Mouse (Mus musculus): ENCODE results near the gene Dnaic2. TPM values are rescaled to one million over a fixed set of nuclear protein-coding genes. Genes with fewer than 3 reads are reported as not detected.

The Dnaic2 gene
- total RNA-seq, 2 experiments from 2014 or later: 1.4 to 1.9 TPM

DNA sequence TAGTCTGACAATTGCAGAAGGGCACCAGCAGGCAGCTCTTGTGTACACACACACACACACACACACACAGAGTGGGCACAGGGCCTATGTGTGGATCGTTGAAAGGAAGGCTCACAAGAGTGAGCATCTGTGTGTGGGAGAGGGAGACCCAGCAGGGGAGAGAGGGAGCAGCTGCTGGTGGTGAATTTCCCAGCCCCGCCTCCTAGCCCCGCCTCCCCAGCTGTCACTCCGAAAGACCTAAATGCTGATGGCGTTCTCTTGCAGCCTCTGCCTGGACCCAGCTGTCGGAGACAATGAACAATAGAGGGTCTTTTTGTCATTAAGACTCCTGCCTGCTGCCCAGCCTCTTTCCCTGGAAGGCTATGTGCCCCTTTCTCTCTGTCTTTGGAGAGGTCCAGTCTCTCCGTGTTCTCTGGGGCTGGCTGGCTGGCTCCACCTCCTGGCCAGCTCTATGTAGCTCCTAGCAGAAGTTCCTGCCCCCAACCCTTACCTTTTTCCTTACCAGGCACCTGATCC is 68.1 kb downstream of the Dnaic2 start:
- DNase-seq (ENCODE audit: extremely low spot score in 1 of 2, low spot score in 1 of 2): peak; percentile 86 to 89

DNA sequence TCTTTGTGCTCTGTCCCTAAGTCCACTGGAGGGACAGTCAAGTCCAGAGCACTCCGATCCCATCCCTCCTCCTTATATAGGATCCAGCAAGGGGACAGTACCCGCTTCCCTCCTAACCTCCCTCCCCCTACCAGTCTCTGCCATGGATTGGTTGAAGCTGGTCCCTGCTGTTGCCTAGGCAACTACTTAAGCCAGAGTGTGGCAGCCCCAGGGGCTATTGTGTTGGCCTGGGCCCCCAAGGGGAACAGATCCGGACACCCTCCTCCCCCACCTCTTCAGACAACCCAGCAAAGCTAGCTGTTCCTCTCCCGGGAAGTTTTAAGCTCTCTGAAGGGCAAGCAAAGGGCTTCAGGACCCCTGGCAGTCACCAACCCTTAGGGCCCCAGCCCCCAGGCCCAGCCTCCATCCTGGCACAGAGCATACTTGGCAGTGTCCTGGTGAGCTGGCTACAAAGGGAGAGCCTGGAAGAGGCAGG is 68.7 kb downstream of the Dnaic2 start, which contains the start of gene Btbd17:
Gene Btbd17 (minus strand): TSS at position 98 of the 475 bp plus-strand sequence.
- peak in 1 of 2 experiments; percentile 33 for DNase-seq (ENCODE audit: extremely low spot score in 1 of 2, low spot score in 1 of 2)

DNA sequence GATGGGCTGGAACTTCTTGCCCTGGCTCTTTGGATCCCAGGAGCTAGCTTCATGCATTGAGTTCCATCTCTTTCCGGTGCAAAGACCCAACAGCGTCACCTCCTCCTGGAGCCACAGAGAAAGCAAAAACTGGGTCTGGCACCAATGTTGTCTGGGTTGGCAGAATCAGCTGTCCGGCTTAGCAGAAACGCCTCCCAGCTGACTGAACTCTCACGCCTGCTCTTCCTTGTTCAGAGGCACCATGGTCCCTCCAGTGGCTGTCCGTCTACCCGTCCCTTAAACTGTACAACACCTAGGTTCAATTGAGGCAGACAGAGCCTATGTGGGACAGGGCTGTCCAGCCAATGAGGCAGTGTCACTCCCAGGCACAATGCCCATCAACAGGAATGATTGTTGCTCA is 70.0 kb downstream of the Dnaic2 start:
- DNase-seq (ENCODE audit: extremely low spot score in 1 of 2, low spot score in 1 of 2): no peak

DNA sequence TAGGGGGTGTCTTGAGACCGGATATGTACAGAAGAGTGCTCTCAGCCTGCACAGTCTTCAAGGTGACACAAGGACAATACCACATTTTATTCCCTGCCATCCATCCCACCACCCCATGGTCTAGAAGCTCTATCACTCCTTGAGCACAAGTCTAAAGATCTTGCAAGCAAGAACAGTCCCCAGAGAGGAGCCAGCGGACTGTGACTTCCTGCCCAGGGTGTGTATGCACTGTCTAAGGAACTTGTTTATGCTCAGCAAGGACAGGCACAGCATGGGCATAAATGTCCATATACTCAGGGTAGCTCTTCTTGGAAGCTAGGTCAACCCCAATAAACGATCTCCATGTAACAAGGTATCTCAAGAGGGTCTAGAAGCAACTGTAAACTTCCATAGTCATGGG is 70.8 kb downstream of the Dnaic2 start:
- DNase-seq (ENCODE audit: extremely low spot score in 1 of 2, low spot score in 1 of 2): no peak

DNA sequence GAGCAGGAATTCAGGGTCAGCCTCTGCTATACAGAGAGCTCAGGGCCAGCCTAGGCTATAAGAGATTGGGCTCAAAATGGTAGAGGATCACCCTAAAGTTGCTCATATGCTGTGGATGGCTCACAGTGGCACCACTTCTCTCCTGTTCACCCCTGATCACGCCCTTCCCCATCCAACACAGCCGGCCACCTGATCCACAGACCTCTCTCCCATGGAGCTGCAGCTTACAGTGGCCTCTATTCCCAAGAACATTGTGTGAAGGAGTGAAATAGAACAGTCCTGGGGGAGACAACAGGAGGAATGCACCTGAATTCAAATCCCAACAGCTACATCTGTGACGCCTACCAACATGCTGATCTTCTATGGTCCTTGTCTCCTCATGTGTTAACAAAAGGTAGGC is 71.4 kb downstream of the Dnaic2 start, which contains the start of gene Gpr142:
Gene Gpr142 (plus strand): TSS at position 301 of the 400 bp plus-strand sequence.
- DNase-seq (ENCODE audit: extremely low spot score in 1 of 2, low spot score in 1 of 2): no peak

DNA sequence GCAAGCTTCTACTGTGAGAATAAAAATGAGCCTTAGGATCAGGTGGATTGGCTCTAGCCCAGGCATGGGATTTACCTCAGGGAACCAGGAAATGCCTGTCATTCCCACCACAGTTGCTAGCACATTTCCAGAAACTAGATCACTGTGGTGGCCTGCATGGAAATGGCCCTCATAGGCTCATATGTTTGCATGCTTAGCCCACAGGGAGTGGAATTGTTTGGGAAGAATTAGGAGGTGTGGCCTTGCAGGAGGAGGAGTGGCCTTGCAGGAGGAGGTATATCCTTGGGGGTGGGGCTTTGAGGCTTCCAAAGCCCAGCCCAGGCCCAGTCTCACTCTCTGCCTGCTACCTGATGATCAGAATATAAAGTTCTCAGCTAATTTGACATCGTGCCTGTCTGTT is 74.7 kb downstream of the Dnaic2 start:
- DNase-seq (ENCODE audit: extremely low spot score in 1 of 2, low spot score in 1 of 2): no peak

DNA sequence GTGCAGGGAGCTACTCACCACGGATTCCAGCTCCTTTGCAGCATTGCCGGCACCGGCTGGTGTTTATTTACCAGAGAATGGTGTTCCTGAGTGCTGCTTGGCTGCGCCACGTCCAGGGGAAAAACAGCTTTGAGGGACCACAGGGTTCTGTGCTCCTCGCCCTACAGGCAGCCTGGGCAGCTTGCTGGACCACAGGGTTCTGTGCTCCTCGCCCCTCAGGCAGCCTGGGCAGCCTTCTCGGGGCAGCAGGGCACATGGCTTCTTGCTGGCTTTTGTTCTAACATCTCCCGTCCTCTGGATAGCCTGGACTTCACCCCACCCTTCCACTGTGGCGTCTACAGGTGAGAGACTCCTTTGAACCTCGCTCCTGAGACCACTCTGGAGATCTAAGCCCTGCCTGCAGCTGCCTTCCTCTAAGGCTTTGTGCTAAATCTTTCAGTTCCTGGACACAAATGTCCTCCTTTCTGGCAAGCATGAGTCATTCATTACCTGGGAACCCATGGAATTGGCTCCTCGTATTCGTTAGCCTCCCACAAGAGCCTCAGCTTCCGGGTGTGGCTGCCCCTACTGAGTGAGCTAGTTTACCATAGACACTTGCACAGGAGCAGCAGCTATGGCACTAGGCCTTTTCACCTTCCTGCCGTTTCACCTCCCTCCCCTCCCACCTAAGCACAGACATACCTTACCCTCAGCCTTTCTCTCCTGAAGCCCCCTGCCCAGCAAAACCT is 75.5 kb downstream of the Dnaic2 start:
- DNase-seq (ENCODE audit: extremely low spot score in 1 of 2, low spot score in 1 of 2): no peak

DNA sequence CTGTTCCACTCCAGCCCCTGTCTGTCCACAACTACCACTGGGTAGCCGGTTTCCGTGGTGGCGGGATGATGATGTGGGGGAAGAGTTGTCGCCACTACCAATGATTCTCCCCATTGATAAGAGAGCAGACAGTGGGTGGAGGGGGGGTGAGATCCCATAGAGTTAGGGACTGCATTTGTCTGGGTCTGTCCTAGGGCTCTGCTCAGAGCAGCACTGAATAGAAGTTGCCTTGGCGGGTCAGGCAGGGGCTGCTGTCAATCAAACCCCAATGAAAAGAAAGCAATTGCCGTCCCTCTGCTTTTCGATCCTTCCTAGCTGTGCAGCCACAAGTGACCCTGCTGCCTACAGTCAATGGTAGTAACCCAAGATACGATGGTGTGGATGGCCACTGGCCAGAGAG is 76.8 kb downstream of the Dnaic2 start:
- no peak for DNase-seq (ENCODE audit: extremely low spot score in 1 of 2, low spot score in 1 of 2)

DNA sequence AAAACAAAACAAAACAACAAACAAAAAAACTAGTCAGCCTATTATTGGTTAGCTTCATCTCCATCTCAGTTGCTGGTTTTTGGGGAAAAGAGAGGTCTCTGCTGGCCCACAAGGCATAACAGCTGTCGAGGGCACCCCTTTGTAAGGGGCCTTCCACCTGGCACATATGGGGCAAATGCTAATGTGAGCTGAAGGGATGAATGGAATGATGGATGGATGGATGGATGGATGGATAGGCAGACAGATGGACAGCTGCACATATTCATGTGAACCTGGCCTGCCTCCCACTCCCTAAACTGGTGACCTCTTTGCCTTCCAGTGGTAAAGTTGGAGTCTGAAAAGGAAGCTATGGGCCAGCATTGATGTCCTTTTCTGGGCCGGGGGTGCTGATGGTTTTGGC is 79.8 kb downstream of the Dnaic2 start:
- no peak for DNase-seq (ENCODE audit: extremely low spot score in 1 of 2, low spot score in 1 of 2)

Other genes starting within 250 kb of the Dnaic2 start
- 100 to 1,000 TPM; 761 to 890 TPM for gene Rpl38, start 58.9 kb upstream of the Dnaic2 start, total RNA-seq (2021)
- 10 to 100 TPM; 28.8 to 34.0 TPM for gene Ttyh2, start 52.0 kb upstream of the Dnaic2 start, total RNA-seq (2021)
- 10 to 100 TPM in 1 of 2 experiments, 1 to 10 TPM in 1; 6.6 to 11.5 TPM for gene Kif19a, start 38.0 kb downstream of the Dnaic2 start, total RNA-seq (2021)
- 10 to 100 TPM; 27.8 to 30.9 TPM for gene Btbd17, start 68.5 kb downstream of the Dnaic2 start, total RNA-seq (2021)
- not detected for gene Gpr142, start 71.5 kb downstream of the Dnaic2 start, total RNA-seq (2021)
- 1 to 10 TPM; 2.8 to 4.5 TPM for gene Gprc5c, start 123.7 kb downstream of the Dnaic2 start, total RNA-seq (2021)
- gene Cd300a, start 162.6 kb downstream of the Dnaic2 start, total RNA-seq (2021): under 1 TPM; 0.37 to 0.52 TPM
- not detected for gene Cd300lb, start 207.0 kb downstream of the Dnaic2 start, total RNA-seq (2021)
- gene Cd300c, start 241.7 kb downstream of the Dnaic2 start, total RNA-seq (2021): not detected